Mouse (Mus musculus) retina, postnatal 7 days (tissue): ENCODE data around the gene Limk2.

Experiments used
- DNase-seq: peaks from one replicate; pipeline ENCODE4 v3.0.0-alpha.2; 2012; ENCODE audit warnings: low read depth, low spot score

Limk2 gene

GRCm38 (mm10) chr11:3334711-3335316 lies 74.2 kb downstream of the Limk2 start:
- no peak for DNase-seq

- no peak for DNase-seq
These were observed 74.8 kb downstream of the Limk2 start for GRCm38 (mm10) chr11:3334141-3334710.

DNA sequence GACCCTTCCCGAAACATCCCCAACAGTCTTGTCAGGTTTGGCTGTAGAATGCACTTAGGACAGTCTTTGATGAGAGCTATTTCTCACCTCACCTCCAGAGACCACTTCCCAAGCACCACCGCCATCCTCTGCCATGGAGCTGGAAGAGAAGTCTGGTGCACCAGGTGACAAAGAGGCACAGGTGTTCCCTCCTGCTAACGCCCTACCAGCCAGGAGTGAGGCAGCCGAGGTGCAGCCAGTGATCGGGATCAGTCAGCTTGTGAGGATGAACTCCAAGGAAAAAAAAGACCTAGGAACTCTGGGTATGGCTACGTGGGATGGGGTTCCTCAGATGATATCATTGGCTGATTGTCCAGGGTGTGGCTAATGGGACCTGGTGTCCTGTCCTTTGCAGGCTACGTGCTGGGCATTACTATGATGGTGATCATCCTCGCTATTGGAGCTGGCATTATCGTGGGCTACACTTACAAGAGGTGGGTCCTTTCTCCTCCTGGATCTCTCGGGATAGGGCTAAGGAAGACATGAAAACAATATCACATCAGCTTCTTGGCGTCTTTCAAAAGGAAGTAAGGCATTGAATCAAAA lies 75.8 kb downstream of the Limk2 start:
- no peak for DNase-seq

DNA sequence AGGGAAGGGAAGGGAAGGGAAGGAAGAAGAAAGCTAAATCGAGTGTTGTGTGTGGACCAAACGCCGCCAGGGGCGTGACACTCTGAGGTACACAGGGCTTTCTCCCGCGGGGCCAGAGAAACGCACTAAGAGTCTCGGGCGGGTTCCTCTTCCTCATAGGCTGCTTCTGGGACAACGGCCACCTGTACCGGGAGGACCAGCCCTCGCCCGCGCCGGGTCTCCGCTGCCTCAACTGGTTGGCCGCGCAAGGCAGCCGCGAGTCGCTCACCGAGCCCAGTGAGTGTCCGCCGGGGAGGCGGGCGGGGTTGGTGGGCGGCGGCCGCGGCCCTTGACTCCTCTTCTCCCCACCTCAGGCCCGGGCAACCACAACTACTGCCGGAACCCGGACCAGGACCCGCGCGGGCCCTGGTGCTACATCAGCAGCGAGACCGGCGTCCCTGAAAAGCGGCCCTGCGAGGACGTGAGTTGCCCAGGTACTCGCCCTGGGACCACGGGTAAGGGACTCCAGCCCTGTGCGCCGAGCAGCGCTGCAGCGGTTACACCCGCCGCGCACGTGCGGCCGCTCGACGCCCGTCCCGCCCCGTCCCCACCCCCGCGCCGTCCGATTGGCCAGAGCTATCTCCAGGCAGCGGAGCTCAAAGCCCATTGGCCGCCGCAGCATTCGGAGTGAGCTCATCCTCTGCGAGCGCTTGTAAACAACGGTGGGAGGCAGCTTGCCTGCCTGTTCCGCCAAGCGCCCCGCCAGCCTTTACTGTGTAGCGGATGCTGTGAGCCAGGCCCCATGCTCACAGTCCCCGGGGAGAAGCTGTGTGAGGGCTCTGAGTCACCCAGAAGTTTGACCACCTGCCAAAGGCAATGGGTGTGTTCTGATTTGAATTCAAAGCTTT lies 77.0 kb downstream of the Limk2 start:
- peak; percentile 90 for DNase-seq

DNA sequence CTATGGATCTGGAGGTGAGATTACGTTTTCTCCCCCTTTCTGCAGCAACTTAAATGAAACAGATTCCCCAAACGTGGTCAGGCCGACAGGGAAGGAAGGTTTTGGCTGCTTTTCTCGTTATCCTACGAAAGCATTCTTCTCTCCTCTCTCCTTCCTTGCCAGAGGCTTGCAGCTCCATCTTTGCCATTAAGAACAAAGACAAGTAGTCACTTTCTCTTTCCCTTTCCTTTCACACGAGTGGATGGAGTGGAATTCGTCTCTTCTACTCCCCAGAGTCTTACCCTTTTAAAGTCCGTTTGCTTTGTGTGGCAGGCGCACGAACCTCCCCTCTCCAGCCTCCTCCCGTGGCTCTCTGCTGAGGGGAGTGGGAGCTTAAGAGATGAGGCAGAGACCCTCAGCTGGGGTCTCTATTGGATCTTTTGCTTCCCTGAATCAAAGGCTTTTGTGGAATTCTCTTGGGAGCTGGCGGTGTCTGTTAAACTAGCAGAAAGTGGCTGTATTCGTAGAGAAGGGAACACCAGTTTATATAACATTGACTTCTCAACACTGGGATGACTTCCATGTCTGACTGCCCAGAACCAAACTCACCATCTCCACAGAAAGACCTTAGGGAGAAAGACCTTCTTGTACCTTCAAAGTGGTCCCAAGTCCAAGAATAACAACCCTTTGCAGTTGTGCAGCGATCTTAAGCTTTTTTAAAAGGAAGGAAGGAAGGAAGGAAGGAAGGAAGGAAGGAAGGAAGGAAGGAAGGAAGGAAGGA lies 77.8 kb downstream of the Limk2 start:
- DNase-seq = no peak

- peak; percentile 63 for DNase-seq
These were observed 78.4 kb downstream of the Limk2 start for GRCm38 (mm10) chr11:3330566-3330965.

- DNase-seq = no peak
These were observed 79.0 kb downstream of the Limk2 start, which contains the start of gene Pik3ip1 for GRCm38 (mm10) chr11:3329891-3330451. Gene Pik3ip1, plus strand, starts transcription at chr11:3330401.

DNA sequence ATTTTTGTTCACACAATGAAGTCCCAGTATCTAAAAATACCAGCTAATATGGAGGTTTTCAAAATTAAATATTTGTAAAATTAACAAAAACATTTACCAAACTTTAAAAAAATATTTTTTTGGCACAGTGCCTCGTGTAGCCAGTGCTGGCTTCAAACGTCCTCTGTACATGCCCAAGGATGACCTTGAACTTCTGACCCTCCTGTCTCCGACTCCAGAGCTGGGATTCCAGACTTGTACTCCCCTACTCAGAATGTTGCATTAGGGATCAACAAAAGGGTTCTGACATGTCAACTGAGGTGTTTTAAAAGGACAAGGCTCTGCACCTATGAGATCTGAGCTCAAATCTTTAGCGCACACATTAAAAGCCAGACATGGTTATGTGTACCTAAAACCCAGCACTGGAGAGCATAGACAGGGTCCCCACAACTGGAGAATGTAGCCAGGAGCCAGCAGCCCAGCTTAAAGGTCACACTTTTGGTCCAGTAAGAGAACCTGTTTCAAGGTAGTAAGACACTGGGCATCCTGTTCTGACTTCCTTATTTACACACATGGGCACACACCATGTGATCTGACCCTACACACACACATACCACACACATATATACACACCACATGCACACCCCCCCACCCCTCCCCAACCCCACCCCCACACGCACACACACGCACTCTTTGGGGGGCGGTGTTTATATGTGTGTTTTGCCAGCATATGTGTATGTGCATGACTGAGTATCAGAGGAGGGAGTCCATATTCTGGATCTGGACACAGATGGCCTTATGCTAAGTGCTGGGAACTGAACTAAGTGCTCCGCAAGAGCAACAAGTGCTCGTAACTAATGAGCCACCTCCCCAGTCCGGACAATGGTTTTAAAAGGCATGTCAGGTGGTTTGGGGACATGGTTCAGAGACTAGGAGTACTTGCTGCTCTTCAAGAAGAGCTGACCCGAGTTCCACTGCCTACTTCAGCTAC lies 79.9 kb downstream of the Limk2 start:
- no peak for DNase-seq

GRCm38 (mm10) chr11:3328271-3328670 lies 80.7 kb downstream of the Limk2 start:
- DNase-seq = no peak

GRCm38 (mm10) chr11:3318286-3318685 lies 90.7 kb downstream of the Limk2 start:
- DNase-seq = no peak

- DNase-seq = peak; percentile 56
These were observed 94.8 kb downstream of the Limk2 start for GRCm38 (mm10) chr11:3314148-3314547.

DNA sequence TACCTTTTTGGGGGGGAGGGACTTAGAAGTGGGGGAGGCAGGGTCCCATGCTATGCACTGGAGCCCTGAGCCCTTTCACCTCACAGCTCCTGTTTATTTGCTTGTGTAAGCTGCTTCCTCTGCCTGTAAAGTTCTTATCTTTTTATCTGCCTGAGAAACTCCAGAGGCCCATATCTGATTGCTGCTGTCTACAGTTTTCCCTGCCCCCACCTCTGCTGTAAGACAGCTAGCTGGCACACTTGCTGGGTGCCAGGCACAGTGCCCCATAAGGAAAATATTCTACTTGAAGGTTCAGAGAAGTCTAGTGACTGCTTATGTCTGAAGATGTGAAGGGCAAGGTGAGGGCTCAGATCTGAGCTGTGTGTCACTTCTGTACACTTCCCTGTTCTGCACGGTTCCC lies 95.7 kb downstream of the Limk2 start:
- DNase-seq = no peak

DNA sequence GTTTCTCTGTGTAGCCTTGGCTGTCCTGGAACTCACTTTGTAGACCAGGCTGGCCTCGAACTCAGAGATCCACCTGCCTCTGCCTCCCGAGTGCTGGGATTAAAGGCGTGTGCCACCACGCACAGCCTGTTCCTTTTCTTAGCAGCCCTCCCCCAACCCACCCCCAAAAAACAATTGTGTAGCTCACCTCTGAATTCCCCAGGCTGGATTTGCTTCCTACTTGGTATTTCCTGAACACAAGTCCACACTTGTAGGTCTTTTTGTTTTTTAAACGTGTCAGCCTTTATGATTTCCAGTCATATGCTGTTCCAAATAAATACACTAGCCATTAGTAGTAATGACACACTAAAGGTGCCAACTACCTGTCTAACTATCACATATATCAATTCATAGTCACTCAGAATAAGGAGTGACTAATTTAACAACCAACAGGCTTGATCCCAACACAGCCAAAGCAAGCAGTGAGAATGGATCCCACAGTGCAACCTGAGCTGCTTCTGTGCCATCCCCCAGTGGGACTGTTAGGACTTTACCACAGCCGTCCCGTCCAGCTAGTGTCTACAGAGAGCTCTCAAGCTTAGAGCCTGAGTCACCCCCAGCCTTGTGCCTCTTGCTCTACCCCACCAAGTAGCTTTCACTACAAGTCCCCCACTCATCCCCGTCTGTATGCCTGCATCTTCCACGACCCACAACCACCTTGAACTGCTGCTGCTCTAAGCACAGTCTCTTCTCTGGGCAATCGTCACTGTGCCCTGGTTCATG lies 97.2 kb downstream of the Limk2 start:
- DNase-seq = no peak

DNA sequence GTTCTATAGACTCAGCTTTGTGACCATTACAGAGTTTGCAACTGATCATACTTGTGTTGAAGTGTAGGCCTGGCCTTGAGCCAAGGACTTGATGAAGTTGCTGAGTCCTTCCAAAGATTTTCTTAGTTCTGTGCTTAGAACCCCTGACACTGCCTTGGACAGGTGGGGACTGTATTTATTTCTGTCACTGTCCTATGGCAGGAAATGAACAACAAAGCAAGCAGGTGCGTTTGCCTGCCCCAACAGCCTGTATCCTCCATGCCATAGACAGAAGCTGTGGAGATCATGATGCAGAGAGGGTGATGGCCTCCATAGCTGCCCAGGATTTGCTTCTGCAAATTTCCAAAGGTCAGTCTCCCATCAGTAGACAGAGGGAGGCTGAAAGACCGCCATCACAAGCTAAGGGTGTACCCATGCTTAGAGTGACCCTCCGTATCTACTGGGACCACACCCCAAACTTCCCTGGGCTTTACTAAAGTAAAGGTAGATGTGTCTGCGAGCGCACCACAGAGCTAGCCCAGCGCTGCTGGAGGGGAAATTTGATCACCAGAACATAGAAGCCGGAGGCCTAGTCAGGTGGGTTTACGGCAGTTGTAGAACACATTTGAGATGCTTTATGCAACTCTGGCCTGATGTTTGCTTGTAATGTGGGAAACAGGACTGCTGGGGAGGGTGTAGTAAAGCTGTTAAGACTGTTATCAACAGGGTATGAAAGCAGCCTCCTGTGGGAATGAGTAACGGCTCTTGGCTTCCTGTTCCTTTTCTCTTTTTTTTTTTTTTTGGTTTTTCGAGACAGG lies 98.0 kb downstream of the Limk2 start:
- DNase-seq = no peak

DNA sequence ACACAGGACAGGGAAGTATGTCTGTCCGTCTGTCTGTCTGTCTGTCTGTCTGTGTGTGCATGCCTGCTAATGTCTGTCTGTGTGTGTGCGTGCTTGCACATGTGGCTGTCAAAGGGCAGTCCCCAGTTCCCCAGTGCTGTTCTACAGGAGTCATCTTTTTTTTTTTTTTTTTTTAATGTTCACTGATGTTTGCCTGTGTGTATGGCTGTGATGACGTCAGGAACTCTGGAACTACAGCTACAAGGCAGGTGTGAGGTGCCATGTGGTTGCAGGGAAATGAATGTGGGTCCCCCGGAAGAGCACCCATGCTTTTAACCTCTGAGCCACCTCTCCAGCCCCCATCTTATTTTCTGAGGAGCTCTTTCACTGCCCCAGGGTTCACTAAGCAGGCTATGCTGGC lies 99.1 kb downstream of the Limk2 start:
- DNase-seq = no peak

GRCm38 (mm10) chr11:3307875-3308274 lies 101.1 kb downstream of the Limk2 start:
- no peak for DNase-seq

DNA sequence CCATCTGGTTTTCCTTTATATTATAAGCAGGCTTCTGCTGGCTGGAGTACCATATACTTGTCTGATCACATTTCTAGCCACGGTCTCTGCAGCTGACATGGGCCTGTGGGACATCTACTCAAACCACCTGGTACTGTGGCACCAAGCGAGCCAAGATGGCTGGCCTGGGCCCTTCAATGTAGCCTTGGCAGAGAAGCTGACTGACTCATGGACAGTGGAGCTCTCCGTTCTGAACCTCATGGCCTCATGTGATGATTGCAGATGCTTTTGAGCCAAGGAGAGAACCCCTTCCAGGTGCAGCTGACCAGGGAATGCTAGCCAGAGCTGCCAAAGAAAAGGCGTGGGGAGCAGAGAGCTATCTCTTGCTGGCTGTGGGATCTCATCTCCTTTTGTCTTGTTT lies 103.2 kb downstream of the Limk2 start:
- no peak for DNase-seq

DNA sequence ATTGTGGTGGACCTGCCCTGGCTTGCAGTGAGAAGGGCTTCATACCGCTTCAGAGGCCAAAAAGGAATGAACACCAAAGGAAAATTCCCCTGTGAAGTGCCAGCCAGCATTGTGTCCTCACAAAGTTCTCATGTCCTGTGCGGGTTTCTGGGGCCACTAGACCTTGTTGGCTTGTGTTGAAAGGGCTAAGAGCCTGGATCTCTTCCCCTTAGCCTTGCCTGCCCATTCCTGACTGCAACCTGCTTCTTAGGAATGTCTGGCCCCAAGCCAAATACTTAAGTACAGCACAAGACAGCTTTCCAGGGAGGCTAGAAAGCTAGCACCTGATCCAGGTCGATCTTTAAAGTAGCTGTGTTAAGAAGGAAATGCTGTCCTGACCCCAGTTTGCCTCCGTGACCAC lies 106.2 kb downstream of the Limk2 start:
- no peak for DNase-seq

- no peak for DNase-seq
These were observed 106.6 kb downstream of the Limk2 start for GRCm38 (mm10) chr11:3302385-3302784.
